Mouse (Mus musculus) inflammation-experienced regulatory T-cells, adult 6 months (primary cell): ENCODE results near the gene Etfbkmt. TPM values are rescaled to one million over a fixed set of nuclear protein-coding genes. Genes with fewer than 3 reads are reported as not detected.
"Not testable (repeated sequence)": the region's sequence is repeated elsewhere in the genome, so short reads cannot be mapped to it uniquely, and the experiment has no call there.

Experiments
- ATAC-seq: one replicate; pipeline ENCODE4 v1.8.0; 2017
- polyA plus RNA-seq, 3 experiments: library from polyadenylated mRNA; unstranded; fragments of 100-300 nt; shearing (Covaris generic); gene quantifications; one replicate each; pipeline ENCODE4 v1.2.1; 2017

The Etfbkmt gene
- polyA plus RNA-seq, 3 experiments from 2014 or later = 42.0 to 73.9 (median 68.8) TPM

DNA sequence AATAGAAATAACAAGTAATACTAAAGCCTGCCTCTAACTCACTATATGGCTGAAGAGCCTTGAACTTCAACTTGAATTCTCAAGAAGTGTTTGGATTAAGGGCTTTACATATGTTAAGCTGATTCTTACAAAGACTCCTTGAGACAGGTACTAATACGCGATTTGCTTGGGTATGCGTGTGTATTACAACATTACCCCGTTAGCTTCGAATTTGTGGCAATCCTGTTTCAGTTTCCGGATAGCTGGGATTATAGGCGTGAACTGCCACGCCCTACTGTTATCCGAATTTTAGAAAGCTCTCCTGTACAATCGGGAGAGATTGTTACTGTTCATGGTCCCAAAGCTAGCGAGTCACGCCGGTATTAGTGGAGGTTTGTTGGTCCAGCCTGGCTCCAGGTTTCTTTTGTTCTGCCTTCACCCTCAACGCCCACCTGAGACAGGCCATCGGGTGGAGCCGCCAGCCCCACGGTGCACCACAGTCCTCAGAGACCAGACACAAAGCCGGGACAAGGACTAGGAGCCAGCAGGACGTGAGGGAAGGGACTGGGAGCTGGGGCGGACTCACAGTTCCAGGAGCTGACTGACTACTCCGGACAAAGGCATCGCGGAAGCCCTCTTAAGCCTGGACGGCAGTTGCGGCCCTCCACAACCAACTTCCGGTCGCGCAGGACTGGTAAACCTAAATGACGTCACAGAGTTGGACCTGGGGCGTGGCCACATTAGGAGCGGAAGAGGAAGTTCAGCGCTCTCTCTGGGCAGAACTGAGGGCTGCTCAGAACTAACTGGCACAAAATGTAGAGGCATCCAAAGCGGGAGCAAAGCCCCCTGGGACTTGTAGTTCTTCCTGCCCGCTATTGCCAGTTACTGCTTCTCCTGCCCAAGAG, 48.6 kb downstream of the Etfbkmt start, which contains the start of gene Amn1:
Gene Amn1, minus strand, starts transcription at position 672 of the 884 bp plus-strand sequence.
- ATAC-seq = peak; percentile 95

GRCm38 (mm10) chr6:149188925-149189257, 49.2 kb downstream of the Etfbkmt start:
- peak; percentile 22 for ATAC-seq

- ATAC-seq = no peak
Measured at GRCm38 (mm10) chr6:149189340-149189922, 49.8 kb downstream of the Etfbkmt start.

DNA sequence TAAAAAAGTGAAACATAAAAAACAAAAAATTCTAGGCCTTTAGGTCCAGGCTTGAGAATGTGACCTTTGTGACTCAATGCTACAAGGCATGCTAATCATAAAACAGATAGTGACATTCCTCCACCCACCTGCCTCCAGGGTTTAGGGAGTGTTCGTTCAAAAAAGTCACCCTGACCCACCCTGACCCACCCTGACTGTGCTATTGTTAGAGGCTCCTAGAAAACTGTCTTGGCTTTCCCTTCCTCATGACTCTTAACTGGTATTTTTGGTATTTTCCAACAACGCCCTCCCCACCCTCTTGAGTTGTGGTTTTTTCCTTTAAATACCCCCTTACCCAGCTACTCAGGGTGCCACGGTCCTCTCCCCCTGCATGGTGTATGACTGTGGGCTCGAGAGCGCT, 52.3 kb downstream of the Etfbkmt start:
- not testable (repeated sequence) for ATAC-seq

DNA sequence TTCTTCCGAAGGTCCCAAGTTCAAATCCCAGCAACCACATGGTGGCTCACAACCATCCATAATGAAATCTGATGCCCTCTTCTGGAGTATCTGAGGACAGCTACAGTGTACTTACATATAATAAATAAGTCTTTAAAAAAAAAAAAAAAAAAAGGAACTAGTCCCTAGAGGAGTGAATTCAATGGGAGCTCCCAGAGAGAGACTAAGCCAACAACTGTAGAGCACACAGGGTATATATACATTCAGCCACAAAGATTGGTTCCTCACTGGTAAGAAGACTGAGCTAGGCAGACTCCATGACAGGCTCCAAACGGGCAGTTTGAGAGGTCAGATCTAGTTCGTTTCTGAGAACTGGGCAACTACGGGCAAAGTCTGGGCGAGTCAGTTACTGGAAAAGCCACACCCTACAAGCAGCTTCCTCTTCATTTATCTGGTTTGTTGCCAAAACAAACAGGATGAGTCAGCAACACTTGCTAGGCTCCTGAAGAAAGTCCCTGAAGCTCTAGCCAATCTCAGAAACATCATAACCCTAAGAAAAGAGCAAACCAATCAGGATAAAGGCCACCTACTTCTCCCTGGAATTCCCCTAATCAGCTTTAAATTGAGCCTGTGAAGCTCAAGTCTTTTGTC, 53.7 kb downstream of the Etfbkmt start:
- ATAC-seq = peak; percentile 72

DNA sequence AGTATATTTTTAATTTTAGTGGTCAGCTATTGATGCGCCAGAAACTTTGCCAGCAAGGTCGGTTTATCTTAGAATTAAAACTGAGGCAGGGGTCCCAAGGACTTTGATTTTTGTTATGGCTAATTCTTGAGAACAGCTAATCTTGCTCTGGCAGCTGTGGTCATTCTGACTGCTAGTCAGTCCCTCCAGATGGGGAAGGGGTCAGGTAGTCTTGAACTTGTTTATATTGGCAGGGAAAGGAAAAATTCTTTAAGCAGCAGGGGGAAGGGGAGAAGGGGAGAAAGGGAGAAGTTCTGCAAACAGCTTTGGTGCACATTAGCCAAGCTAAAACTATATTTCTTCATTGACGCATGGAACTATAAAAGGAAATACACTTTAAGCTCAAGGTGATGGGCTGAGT, 57.5 kb downstream of the Etfbkmt start:
- ATAC-seq = no peak

- ATAC-seq = no peak
Measured at GRCm38 (mm10) chr6:149198572-149198971, 58.9 kb downstream of the Etfbkmt start.

Other genes with a start within 250 kb of the Etfbkmt start
- 1 to 10 TPM; 3.2 to 6.0 (median 3.5) TPM for gene Caprin2, start 243.6 kb upstream of the Etfbkmt start, polyA plus RNA-seq
- gene Sinhcaf, start 193.4 kb upstream of the Etfbkmt start, polyA plus RNA-seq = 10 to 100 TPM; 61.7 to 81.8 (median 61.8) TPM
- gene Dennd5b, start 38.2 kb upstream of the Etfbkmt start, polyA plus RNA-seq = under 1 TPM; 0.23 to 0.66 (median 0.57) TPM
- gene Gm10203, start 9.7 kb upstream of the Etfbkmt start, polyA plus RNA-seq = not detected
- 10 to 100 TPM; 24.8 to 29.4 (median 25.4) TPM for gene Amn1, start 48.9 kb downstream of the Etfbkmt start, polyA plus RNA-seq
- gene Resf1, start 169.6 kb downstream of the Etfbkmt start, polyA plus RNA-seq = 100 to 1,000 TPM; 169 to 237 (median 199) TPM